Mouse (Mus musculus) embryonic fibroblast, embryonic 13.5 days (primary cell): ENCODE data around the gene Gucy1b2. TPM values are rescaled to one million over a fixed set of nuclear protein-coding genes. Genes with fewer than 3 reads are reported as not detected.

Experiments
- H3K27ac ChIP-seq: 2 replicates; pipeline ENCODE4 v1.5.1; 2012; ENCODE audit warnings: low read length, control low read depth, inconsistent platforms; ENCODE audit not compliant: insufficient read depth
- H3K4me1 ChIP-seq: 2 replicates; pipeline ENCODE4 v1.6.1; 2011; ENCODE audit warnings: low read length; ENCODE audit not compliant: control insufficient read depth, insufficient read depth
- H3K4me3 ChIP-seq: 2 replicates; pipeline ENCODE4 v1.5.1; 2011; ENCODE audit warnings: mild to moderate bottlenecking, control low read depth, low read length; ENCODE audit not compliant: insufficient read depth
- CTCF ChIP-seq: IDR thresholded peaks from 2 replicates; pipeline ENCODE4 v1.5.1; 2011; ENCODE audit warnings: mild to moderate bottlenecking, control low read depth, low read length, moderate library complexity, borderline replicate concordance; ENCODE audit not compliant: insufficient read depth
- POLR2A ChIP-seq: IDR thresholded peaks from 2 replicates; pipeline ENCODE4 v1.6.1; 2011; ENCODE audit warnings: low read depth, mild to moderate bottlenecking, control low read depth, low read length, moderate library complexity
- polyA plus RNA-seq: library from polyadenylated mRNA; stranded (reverse); fragments of >200 nt; gene quantifications from 2 replicates; pipeline ENCODE4 v1.2.4, GENCODE M21; 2011; ENCODE audit warnings: low read depth; ENCODE audit not compliant: missing spikeins, insufficient read length

The Gucy1b2 gene
- polyA plus RNA-seq, 1 experiment, result not detected

DNA sequence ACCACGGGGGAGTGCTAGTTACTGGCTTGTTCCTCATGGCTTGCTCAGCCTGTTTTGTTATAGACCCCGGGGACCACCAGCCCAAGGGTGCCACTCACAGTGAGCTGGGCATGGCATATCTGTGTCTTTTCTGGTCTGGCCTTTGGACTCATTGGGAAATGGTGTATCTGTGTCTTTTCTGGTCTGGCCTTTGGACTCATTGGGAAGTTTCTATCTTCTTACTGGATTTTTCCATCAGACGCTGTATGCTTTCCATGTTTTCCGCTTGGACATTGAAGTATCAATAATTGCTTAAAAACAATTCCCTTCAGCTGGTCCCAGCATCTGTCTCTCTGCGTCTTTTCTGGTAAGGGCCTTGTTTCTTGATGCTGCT lies 12.7 kb upstream of the Gucy1b2 start:
- TF ChIP-seq CTCF (no peak), POLR2A (no peak)
- Histone ChIP-seq H3K4me1 (no peaks in the 10 kb centered on the region), H3K4me3 (no peak overlapping the region), H3K27ac (no peak overlapping the region)

DNA sequence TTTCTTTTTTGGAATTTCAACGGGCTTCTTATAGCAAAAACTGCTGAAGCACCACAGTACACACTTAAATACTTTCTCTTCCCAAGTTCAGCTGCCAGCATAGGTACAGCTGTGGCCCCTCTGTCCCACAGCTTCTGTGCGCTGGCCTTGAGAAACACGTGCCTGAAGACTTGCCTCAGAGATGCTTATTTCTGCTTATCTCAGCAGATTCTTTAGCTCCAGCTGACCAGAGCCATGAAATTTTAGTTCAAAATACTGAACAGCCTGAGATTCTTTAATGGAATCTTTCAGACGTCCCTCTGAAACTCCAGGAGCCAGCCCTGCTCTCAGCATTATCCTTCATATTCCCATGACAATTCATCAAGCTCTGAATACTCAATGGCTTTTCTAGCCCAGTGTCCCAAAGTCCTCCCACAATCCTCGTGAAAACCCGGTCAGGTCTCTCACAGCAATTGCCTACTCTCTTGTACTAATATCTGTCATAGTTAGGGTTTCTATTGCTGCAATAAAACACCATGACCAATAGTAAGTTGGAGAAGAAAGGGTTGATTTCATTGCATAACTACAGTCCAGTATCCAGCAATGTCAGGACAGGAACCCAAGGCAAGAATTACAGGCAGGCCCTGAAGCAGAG lies 12.1 kb upstream of the Gucy1b2 start:
- Histone ChIP-seq H3K4me3 (no peak overlapping the region), H3K4me1 (no peaks in the 10 kb centered on the region), H3K27ac (no peak overlapping the region)
- TF ChIP-seq CTCF (no peak), POLR2A (no peak)

DNA sequence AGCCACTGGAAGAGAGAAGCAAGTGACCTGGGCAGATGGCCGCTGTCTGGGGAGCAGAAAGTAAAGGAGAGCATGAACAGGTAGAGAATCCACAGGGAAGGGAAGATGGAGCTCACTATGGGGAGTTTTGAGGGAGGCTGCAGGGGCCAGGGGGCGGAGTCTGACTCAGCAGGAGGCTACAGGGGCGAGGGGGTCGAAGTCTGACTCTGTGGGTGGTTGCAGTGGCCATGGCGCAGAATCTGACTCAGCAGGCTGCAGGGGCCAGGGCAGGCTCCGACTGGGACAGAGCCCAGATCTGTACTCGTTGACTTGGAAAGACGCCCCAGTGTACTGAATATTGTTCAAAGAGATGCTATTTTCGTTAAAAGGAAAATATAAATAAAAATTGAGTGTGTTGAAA lies 8.9 kb upstream of the Gucy1b2 start:
- no peaks in the 10 kb centered on the region for H3K4me1 ChIP-seq
- no peak for TF ChIP-seq CTCF
- no peak for TF ChIP-seq POLR2A
- H3K27ac ChIP-seq, result no peak overlapping the region
- no peak overlapping the region for H3K4me3 ChIP-seq

DNA sequence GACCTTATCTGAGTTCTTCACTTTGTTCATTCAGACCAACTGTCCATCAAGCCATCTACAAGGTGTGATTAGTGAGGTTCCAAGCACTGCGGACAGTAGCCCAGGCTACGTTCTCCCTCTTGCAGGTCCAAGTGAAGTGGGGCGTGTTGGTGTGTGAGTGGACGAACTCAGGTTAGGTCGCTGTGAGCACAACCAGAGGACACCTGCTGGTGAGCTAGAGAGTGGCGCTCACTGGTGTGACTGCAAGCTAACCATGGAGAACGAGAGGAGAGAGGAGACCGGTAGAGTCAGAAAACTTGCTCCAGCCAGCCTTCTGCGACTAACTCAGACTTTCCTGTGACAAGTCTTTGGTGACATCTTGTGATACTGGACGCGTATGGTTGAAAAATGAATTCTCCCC lies 3.5 kb upstream of the Gucy1b2 start:
- Histone ChIP-seq H3K27ac (no peak overlapping the region), H3K4me1 (no peaks in the 10 kb centered on the region)
- peak; percentile 49; the same call in 1 of the 2 replicates for TF ChIP-seq CTCF
- no peak for TF ChIP-seq POLR2A

DNA sequence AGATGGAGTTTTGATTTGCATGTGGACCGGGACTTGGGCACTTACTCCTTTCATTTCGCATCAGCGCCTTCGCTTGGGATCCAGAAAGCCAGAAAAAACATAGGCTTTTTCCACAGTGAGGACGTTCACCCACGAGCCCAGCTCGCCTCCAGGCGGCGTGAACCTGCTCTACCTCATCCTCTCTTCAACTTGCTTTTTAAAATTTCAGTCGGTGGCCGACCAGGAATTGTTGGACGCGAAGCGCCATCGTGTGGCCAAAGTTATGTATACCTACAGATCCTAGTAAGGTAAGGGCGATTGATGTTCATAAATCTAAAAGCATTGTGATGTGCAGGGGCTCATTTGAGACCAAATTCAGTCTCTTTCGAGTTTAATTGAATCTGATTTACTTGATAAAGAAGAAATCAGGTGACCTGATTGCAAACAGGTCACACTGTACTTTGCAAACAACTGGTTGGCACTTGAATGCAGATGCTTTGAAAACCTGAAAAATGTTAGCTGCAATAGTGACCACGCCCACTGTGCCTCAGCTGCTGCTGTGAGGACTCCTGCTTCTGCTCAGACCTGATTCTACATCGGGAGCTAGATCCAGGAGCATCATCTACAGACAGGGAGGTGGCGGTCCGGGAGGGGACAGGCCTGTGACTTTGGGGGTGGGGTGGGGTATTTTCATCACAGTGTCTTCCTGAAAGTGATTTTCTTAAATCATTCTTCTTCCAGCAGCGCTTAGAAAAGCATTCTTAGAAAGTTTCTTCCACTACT lies 1.5 kb upstream of the Gucy1b2 start:
- H3K4me3 ChIP-seq, result no peak overlapping the region
- H3K27ac ChIP-seq, result no peak overlapping the region
- TF ChIP-seq POLR2A (no peak), CTCF (peak; percentile 85)
- no peaks in the 10 kb centered on the region for H3K4me1 ChIP-seq

More for the DNA sequence above, 3.5 kb upstream of the Gucy1b2 start:
- no peak overlapping the region for H3K4me3 ChIP-seq

DNA sequence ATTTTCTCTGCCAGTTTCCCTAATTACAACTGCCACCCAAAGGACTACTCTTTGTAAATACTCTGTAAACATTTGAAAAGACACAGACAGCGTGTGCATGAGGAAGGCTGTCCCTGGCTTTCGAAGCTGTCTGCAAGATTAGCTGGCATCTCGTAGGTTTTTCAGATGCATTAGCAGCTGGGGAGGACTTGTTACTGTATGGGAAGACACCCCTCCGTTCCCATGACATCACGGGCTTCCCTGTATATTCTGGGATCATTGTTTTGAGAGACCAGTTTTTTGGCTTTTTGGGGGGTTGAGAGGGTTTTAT lies 564 bp downstream of the Gucy1b2 start:
- Histone ChIP-seq H3K4me1 (no peaks in the 10 kb centered on the region), H3K27ac (no peak overlapping the region), H3K4me3 (no peak overlapping the region)
- no peak for TF ChIP-seq POLR2A
- no peak for TF ChIP-seq CTCF

DNA sequence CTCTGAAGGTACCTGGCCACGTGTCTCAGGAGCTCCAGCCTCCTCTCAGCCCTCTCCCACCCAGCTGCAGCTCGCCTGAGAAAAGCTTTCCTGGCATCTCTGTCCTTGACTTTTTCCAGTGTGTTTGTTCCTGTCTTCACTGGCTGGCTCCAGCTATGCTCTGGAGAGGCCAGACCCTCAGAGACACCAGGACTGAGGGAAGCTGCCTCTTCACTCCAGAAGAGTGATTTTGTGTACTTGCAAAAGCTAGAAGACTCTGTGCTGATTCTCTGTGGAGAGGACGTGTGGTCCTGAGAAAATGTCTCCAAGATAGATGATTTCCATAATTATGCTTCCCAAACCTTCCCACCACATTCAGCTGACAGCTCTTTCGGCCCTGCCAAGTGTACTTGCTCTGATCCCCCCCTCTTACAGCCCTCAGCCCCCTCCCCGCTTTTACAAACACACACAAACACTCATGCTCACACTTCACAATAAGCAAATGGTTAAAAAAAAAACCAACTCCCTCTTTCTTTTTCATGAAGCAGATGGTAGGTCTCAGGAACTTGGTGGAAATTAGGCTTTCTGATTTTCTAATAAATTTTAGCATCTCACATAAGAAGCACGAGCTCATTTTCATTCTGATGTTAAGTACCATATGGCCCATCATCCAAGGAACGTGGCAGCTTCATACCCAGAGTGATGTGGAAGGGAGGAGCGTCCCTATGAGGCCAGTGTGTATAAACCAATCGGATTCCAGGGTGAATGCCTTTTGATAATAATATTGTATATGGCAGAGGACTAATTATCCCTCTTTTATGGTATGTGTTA lies 1.1 kb downstream of the Gucy1b2 start:
- no peak overlapping the region for H3K27ac ChIP-seq
- no peak for TF ChIP-seq POLR2A
- TF ChIP-seq CTCF, result no peak

DNA sequence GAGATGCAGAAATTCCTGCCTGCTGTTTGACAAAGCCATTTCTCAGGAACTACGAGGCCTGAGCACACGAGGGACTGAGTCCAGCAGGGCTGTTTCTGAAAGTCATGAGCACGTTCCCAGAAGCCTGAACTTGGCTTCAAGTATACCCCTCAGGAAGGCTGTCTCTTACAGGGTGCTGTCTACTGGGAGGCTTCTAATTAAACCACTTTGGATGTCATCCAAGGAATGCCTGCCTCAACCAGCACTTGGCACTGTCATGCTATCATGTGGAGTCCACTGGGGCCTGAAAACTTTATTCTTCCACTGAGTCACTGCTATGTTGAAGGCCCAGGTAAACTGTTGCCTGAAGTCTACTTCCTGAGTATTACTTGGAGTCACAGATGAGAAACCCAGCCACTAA lies 2.0 kb downstream of the Gucy1b2 start:
- TF ChIP-seq POLR2A, result no peak
- no peak for TF ChIP-seq CTCF
- Histone ChIP-seq H3K27ac (no peak overlapping the region), H3K4me1 (no peaks in the 10 kb centered on the region), H3K4me3 (no peak overlapping the region)

More for the DNA sequence above, 1.1 kb downstream of the Gucy1b2 start:
- no peak overlapping the region for H3K4me3 ChIP-seq
- no peaks in the 10 kb centered on the region for H3K4me1 ChIP-seq

DNA sequence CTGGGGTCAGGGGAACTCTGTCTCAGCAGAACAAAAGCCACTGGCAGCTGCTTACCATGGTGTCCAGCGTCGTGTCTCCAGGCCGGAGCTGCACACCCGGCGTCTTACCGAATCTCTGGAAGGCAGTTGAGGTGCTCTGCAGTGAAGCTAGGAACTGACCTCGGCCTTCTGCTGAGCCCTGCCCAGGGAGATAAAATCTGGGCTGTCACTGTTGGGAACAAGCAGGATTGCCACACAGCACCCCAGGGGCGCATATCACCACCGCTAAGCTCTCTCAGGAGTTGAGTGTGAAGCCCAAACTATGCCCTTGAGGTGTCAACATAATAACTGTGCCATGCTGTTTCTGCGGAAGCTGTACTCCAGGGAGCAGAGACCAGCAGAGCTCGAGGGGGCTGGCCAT lies 2.8 kb downstream of the Gucy1b2 start:
- TF ChIP-seq POLR2A (no peak), CTCF (no peak)
- H3K4me1 ChIP-seq, result no peaks in the 10 kb centered on the region

DNA sequence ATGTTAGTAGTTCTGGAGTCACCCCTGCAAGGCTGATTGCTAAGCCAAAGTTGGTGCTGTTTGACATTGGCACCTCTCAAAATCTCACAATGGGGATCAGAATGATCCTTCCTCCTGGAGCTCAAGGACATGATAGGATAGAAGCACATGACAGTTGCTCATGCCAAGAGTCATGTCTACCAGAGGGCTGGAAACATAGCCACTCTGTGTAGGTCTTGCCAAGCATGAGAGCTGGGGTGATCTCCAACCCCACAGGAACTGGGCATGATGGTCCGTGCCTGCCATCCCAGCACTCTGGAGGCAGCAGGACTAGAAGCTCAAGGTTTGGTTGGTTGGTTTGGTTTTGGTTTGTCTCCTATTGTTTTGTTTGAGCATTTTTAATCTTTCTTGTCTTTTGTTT lies 5.4 kb downstream of the Gucy1b2 start:
- no peak for TF ChIP-seq CTCF
- no peak for TF ChIP-seq POLR2A
- H3K4me1 ChIP-seq, result peaks cover 3% of the 10 kb centered on the region; the same call in 1 of the 2 replicates
- no peak overlapping the region for H3K4me3 ChIP-seq
- no peak overlapping the region for H3K27ac ChIP-seq

More for the DNA sequence above, 2.8 kb downstream of the Gucy1b2 start:
- Histone ChIP-seq H3K27ac (no peak overlapping the region), H3K4me3 (no peak overlapping the region)
